Mouse (Mus musculus): ENCODE measurements around the gene Glmp. TPM values are rescaled to one million over a fixed set of nuclear protein-coding genes. Genes with fewer than 3 reads are reported as not detected.

Gene Glmp
- polyA plus RNA-seq, 1 experiment, result 97.3 TPM

- H3K4me1 ChIP-seq (ENCODE audit: control insufficient read depth, insufficient read depth, low read length), result peaks cover 6% of the 10 kb centered on the region; the same call in 1 of the 2 replicates
- TF ChIP-seq POLR2A (IDR thresholded peaks at IDR 0.05; ENCODE audit: extremely low read depth, insufficient read depth, low read length) (peak; percentile 96), CTCF (IDR thresholded peaks at IDR 0.05; ENCODE audit: extremely low read depth, insufficient read depth, low read length) (no peak)
- H3K27ac ChIP-seq (ENCODE audit: insufficient read depth, low read length), result peak within 1 kb of the TSS; percentile 89
- H3K4me3 ChIP-seq (ENCODE audit: insufficient read depth, low read length), result peak within 1 kb of the TSS; percentile 55
Observed at GRCm38 (mm10) chr3:88336058-88337013, 11.5 kb downstream of the Glmp start, which contains the start of the genes Tmem79 and Smg5. TSS of gene Tmem79 (minus strand) at chr3:88336148. TSS of gene Smg5 (plus strand) at chr3:88336260.

GRCm38 (mm10) chr3:88337367-88338020 is 12.7 kb downstream of the Glmp start:
- TF ChIP-seq CTCF (IDR thresholded peaks at IDR 0.05; ENCODE audit: extremely low read depth, insufficient read depth, low read length) (no peak), POLR2A (IDR thresholded peaks at IDR 0.05; ENCODE audit: extremely low read depth, insufficient read depth, low read length) (no peak)
- peak overlapping the region; percentile 55 for H3K4me3 ChIP-seq (ENCODE audit: insufficient read depth, low read length)

GRCm38 (mm10) chr3:88338316-88338715 is 13.5 kb downstream of the Glmp start:
- Histone ChIP-seq H3K4me1 (ENCODE audit: control insufficient read depth, insufficient read depth, low read length) (peaks cover 6% of the 10 kb centered on the region; the same call in 1 of the 2 replicates), H3K27ac (ENCODE audit: insufficient read depth, low read length) (no peak overlapping the region), H3K4me3 (ENCODE audit: insufficient read depth, low read length) (no peak overlapping the region)
- no peak for TF ChIP-seq POLR2A (IDR thresholded peaks at IDR 0.05; ENCODE audit: extremely low read depth, insufficient read depth, low read length)
- TF ChIP-seq CTCF (IDR thresholded peaks at IDR 0.05; ENCODE audit: extremely low read depth, insufficient read depth, low read length), result no peak

More at GRCm38 (mm10) chr3:88337367-88338020, 12.7 kb downstream of the Glmp start:
- Histone ChIP-seq H3K27ac (ENCODE audit: insufficient read depth, low read length) (0 out of 2 replicates have a peak overlapping the region, but pooled peaks have one; percentile 12), H3K4me1 (ENCODE audit: control insufficient read depth, insufficient read depth, low read length) (peaks cover 6% of the 10 kb centered on the region; the same call in 1 of the 2 replicates)

GRCm38 (mm10) chr3:88339006-88339405 is 14.2 kb downstream of the Glmp start:
- H3K4me1 ChIP-seq (ENCODE audit: control insufficient read depth, insufficient read depth, low read length), result peaks cover 6% of the 10 kb centered on the region; the same call in 1 of the 2 replicates
- no peak overlapping the region for H3K27ac ChIP-seq (ENCODE audit: insufficient read depth, low read length)

GRCm38 (mm10) chr3:88350732-88351131 is 25.9 kb downstream of the Glmp start:
- TF ChIP-seq POLR2A (IDR thresholded peaks at IDR 0.05; ENCODE audit: extremely low read depth, insufficient read depth, low read length), result no peak
- no peak for TF ChIP-seq CTCF (IDR thresholded peaks at IDR 0.05; ENCODE audit: extremely low read depth, insufficient read depth, low read length)
- no peaks in the 10 kb centered on the region for H3K4me1 ChIP-seq (ENCODE audit: control insufficient read depth, insufficient read depth, low read length)
- H3K4me3 ChIP-seq (ENCODE audit: insufficient read depth, low read length), result no peak overlapping the region
- H3K27ac ChIP-seq (ENCODE audit: insufficient read depth, low read length), result no peak overlapping the region

More at GRCm38 (mm10) chr3:88339006-88339405, 14.2 kb downstream of the Glmp start:
- H3K4me3 ChIP-seq (ENCODE audit: insufficient read depth, low read length), result no peak overlapping the region
- no peak for TF ChIP-seq CTCF (IDR thresholded peaks at IDR 0.05; ENCODE audit: extremely low read depth, insufficient read depth, low read length)
- no peak for TF ChIP-seq POLR2A (IDR thresholded peaks at IDR 0.05; ENCODE audit: extremely low read depth, insufficient read depth, low read length)

- TF ChIP-seq CTCF (IDR thresholded peaks at IDR 0.05; ENCODE audit: extremely low read depth, insufficient read depth, low read length), result no peak
- no peak for TF ChIP-seq POLR2A (IDR thresholded peaks at IDR 0.05; ENCODE audit: extremely low read depth, insufficient read depth, low read length)
- Histone ChIP-seq H3K4me3 (ENCODE audit: insufficient read depth, low read length) (no peak overlapping the region), H3K4me1 (ENCODE audit: control insufficient read depth, insufficient read depth, low read length) (no peaks in the 10 kb centered on the region; the same call in 1 of the 2 replicates), H3K27ac (ENCODE audit: insufficient read depth, low read length) (no peak overlapping the region)
Observed at GRCm38 (mm10) chr3:88352907-88353306, 28.1 kb downstream of the Glmp start.

GRCm38 (mm10) chr3:88354396-88355165 is 29.8 kb downstream of the Glmp start:
- H3K4me3 ChIP-seq (ENCODE audit: insufficient read depth, low read length), result no peak overlapping the region
- 0 out of 2 replicates have a peak, but pooled peaks have one; percentile 30 for TF ChIP-seq CTCF (IDR thresholded peaks at IDR 0.05; ENCODE audit: extremely low read depth, insufficient read depth, low read length)
- no peak for TF ChIP-seq POLR2A (IDR thresholded peaks at IDR 0.05; ENCODE audit: extremely low read depth, insufficient read depth, low read length)
- H3K4me1 ChIP-seq (ENCODE audit: control insufficient read depth, insufficient read depth, low read length), result no peaks in the 10 kb centered on the region; the same call in 1 of the 2 replicates
- H3K27ac ChIP-seq (ENCODE audit: insufficient read depth, low read length), result no peak overlapping the region

- TF ChIP-seq POLR2A (IDR thresholded peaks at IDR 0.05; ENCODE audit: extremely low read depth, insufficient read depth, low read length) (no peak), CTCF (IDR thresholded peaks at IDR 0.05; ENCODE audit: extremely low read depth, insufficient read depth, low read length) (no peak)
- Histone ChIP-seq H3K27ac (ENCODE audit: insufficient read depth, low read length) (peak overlapping the region; percentile 32; the same call in 1 of the 2 replicates), H3K4me1 (ENCODE audit: control insufficient read depth, insufficient read depth, low read length) (no peaks in the 10 kb centered on the region; the same call in 1 of the 2 replicates), H3K4me3 (ENCODE audit: insufficient read depth, low read length) (no peak overlapping the region)
Observed at GRCm38 (mm10) chr3:88359584-88359983, 34.8 kb downstream of the Glmp start.
